Mouse (Mus musculus) T-helper 1 cell (primary cell): Measurements from ENCODE around the gene Wdhd1.

Experiments
- in situ Hi-C: fragments of 300-600 bp; cut with MboI, MseI; formaldehyde crosslinking; loops from one replicate; pipeline ENCODE4 v1.15.1; 2025; ENCODE audit warnings: high pct_unique_total_duplicates

Wdhd1 gene

GRCm38 (mm10) chr14:47281535-47281934 is 4.9 kb upstream of the Wdhd1 start:
- in situ Hi-C loops = loop anchor here (10.0 kb wide), 1 partner anchor 373 kb away; no protein-coding TSS in a partner anchor

DNA sequence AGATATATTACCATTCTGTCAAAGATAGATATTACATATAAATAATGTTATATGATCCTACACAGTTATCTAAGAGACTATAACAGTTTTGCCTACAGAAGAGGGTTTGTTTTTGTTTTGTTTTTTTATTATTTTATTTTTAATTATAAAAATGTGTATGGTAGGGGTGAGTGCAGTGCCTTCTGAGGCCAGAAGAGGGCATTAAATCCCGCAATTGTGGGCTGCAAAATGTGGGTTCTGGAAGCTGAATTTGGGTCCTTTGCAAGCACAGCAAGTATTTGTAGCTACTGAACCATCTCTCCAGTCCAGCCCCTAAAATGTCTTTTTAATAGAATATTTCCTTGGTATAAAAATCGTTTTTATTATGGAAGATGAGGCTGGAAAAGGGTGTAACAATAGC is 2.4 kb upstream of the Wdhd1 start:
- in situ Hi-C loops = loop anchor here (10.0 kb wide), 1 partner anchor 1166 kb away; the partner anchor contains the start of gene Tmem260

DNA sequence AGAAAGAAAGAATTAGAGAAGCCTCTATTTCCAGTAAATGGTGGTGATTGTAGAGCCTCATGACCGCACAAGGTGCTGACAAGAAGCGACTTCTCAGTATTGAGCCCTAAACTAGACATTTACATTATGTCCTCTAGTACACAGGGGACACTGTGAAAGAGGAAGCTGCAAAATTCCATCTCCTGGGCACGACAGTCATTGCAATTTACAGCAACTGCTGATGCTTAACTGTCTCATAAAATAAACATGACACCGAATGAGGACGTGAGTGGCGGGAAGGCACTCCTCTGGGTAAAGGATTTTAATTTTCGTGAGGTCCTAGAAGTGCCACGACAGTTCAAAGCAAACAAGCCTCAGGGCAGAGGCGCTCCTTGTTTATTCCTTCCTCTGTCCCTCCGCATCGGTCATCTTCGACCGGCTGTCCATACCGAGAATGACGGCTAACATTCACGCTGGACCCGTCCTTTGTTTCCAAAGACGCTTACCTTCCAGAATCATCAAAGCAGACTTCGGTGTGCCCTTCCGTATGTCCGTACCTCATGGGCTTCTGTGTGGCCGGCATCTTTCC is 537 bp downstream of the Wdhd1 start:
- in situ Hi-C loops = loop anchor here (10.0 kb wide), 1 partner anchor 1169 kb away; the partner anchor contains the start of gene Tmem260

DNA sequence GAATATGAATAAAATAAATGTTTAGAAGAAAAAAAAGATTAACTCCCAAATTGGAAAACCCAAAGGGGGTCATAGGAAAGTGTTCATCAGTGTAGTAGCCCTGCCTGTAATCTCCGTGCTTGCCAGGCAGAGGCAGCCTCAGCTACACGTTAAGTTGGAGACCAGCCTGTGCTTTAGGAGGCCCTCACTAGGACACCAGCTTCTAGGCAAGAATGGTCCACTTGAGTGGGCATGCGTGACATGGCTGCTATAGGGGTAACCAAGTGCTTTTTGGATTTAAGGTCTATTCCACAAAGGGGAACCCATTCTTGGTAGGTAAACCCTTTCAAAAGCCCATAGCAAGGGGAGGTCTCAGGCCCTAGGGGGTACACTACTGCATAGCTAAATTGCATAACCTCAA is 1.2 kb downstream of the Wdhd1 start:
- in situ Hi-C loops = loop anchor here (10.0 kb wide), 1 partner anchor 1169 kb away; the partner anchor contains the start of gene Tmem260

DNA sequence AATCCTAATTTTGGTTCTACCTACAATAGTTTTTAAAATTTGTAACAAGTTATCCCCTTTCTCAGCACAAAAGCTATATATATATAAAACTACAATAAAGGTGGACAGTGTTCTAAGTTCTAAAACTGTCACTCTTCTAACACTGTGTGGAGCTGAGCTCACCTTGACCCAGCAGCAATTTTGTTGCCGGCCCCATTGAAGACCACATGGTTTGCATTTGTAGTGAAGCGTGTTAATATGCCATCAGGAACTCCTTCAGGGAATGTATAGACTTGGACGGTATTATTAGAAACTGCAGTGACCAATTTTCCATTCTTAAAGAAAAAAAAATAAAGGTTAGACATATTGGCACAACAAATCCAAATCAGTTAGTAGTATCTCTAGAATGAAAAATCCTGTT is 2.9 kb downstream of the Wdhd1 start:
- in situ Hi-C loops = loop anchor here (10.0 to 25.0 kb wide), 2 partner anchors 1171 to 1764 kb away; partner anchors contain the start of gene Tmem260

- in situ Hi-C loops = loop anchor here (10.0 to 25.0 kb wide), 2 partner anchors 1175 to 1768 kb away; partner anchors contain the start of gene Tmem260
Measured at GRCm38 (mm10) chr14:47269706-47270105, 7.0 kb downstream of the Wdhd1 start.

DNA sequence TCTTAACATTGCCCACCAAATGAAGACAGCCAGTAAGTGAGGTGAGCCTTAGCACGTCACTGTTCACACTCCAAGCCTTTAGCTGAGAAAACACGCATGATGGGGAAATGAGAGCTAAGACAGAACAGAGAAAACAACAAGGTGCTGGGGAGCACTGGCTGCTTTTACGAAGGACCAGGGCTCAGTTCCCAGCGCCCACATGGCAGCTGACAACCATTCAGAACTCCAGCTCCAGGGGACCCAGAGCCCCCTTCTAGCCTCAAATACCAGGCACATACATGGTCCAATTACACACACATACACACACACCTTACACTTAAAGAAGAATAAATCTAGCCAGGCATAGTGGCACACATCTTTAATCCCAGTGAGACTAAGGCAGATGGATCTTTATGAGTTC is 7.6 kb downstream of the Wdhd1 start:
- in situ Hi-C loops = loop anchor here (25.0 kb wide), 1 partner anchor 1768 kb away; no protein-coding TSS in a partner anchor

DNA sequence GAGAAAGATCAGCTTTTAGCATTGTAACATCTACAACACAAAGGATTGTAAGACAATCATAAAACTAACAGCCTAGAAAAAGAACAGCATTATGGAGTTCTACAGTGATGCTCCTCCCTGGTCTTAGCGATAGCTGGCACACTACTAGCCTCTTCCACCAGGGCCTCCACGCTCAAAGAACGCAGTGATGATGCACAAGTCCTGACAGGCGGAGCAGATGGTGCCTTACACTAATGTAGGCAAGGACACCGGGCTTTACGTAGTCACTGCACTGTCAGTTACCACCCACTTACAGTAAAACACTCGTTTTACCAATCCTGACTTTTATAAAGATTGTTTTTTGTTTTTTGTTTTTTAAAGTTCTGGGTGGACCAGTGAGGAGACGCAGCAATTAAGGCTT is 10.8 kb downstream of the Wdhd1 start:
- in situ Hi-C loops = loop anchor here (25.0 kb wide), 1 partner anchor 1771 kb away; no protein-coding TSS in a partner anchor

DNA sequence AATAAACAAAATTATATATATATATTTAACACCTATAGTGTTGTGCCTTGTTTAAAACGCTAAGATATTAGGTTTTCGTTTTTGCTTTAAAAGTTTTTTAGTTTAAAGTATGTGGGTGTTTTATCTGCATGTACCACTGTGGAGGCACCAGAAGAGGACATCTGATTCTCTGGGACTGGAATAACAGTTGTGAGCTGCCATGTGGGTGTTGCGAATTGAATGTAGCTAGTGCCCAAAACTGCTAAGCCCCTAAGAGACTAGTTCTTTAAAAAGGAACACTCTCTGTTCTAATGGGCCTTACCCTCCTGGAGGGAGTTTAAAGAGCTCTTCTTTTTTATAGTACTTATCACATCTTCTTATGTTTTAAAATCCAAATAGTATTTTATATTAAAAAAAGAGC is 11.8 kb downstream of the Wdhd1 start:
- in situ Hi-C loops = loop anchor here (25.0 kb wide), 1 partner anchor 1772 kb away; no protein-coding TSS in a partner anchor

GRCm38 (mm10) chr14:47249839-47250238 is 26.8 kb downstream of the Wdhd1 start:
- in situ Hi-C loops = loop anchor here (25.0 kb wide), 1 partner anchor 1787 kb away; no protein-coding TSS in a partner anchor

DNA sequence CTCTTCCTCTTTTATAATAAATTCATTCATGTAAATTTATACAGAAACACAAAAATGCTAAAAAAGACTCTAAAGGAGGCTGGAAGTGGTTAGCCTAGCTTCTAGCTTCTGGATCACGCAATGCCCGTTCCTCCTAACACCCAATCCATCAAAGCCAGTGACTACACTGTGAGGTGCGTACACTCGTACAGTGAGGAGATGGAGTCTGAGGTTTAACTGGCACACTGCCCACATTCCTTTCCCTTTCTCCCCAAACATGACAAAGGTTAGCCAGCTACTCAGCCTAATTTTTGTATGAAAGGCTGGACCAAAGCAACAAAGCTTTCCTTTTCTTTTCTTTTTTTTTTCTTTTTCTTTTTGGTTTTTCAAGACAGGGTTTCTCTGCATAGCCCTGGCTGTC is 33.9 kb downstream of the Wdhd1 start:
- in situ Hi-C loops = no loop called here

- in situ Hi-C loops = no loop called here
Measured at GRCm38 (mm10) chr14:47241046-47241445, 35.6 kb downstream of the Wdhd1 start.

DNA sequence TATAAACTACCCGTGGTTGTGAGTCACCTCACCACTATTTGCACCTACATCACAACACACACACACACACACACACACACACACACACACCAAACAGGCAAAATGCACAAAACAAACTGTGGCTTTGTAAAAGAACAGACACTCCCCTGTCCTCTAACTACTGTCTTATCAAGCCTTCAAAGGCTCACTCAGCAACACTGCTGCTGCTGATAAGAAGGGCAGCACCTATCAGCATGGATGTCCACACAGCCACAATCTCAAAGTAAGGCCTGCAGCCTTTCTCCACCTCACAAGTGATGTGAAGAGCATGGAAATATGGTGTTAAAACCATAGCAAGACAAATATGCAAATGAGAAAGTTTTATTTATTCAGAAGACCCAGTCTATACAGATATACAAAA is 36.1 kb downstream of the Wdhd1 start:
- in situ Hi-C loops = no loop called here

GRCm38 (mm10) chr14:47237286-47237685 is 39.4 kb downstream of the Wdhd1 start:
- in situ Hi-C loops = no loop called here

- in situ Hi-C loops = no loop called here
Measured at GRCm38 (mm10) chr14:47236491-47236890, 40.2 kb downstream of the Wdhd1 start.

DNA sequence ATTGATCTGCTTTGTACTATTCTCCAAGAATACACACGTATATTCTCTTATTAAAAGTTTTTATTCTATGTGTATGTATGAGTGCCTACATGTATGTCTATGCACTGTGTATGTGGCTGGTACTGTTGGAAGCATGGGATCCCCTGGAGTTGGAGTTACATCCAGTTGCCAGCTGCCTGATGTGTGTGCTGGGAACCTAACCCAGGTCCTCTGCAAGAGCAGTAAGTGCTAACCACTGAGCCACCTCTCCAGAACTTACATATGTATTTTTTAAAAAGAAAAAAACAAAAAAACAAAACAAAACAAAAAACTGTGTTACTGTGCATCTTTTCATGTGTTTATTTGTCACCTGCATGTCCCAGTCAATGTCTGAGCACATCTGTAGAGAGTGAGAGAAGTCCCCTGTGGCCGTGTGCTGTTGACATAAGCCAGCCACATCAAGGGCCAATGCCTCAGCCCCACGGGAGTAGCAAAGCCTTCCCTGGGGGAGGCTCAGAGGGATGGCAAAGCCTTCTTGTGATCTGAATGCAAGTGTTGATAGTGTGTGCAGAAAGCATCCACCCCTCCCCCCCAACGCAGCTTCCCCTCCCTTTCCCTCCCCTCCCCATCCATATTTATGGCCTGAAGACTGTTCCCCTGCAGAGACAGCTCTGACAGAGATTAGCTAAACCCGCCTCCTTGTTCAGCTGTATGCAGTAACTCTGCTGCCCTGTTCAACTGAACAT is 42.0 kb downstream of the Wdhd1 start:
- in situ Hi-C loops = no loop called here

DNA sequence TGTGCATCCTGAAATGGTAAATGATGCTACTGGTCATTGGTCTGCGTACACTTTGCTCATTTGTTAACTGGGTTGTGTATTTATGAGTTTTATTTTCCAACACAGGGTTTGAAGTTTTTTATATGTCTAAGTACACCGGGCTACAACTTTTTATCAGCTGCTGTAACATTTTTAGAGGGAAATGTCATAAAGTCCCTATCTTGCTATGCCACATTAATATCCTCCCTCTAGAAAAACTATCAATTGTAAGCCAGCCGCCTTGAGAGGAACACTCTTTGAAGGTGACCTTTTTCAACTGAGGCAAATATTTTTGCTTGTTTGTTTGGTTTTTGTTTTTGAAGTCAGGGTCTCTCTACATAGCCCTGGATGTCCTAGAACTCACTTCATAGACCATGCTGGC is 42.6 kb downstream of the Wdhd1 start:
- in situ Hi-C loops = no loop called here

- in situ Hi-C loops = no loop called here
Measured at GRCm38 (mm10) chr14:47233602-47234001, 43.1 kb downstream of the Wdhd1 start.

- in situ Hi-C loops = no loop called here
Measured at GRCm38 (mm10) chr14:47229796-47230376, 46.8 kb downstream of the Wdhd1 start.

DNA sequence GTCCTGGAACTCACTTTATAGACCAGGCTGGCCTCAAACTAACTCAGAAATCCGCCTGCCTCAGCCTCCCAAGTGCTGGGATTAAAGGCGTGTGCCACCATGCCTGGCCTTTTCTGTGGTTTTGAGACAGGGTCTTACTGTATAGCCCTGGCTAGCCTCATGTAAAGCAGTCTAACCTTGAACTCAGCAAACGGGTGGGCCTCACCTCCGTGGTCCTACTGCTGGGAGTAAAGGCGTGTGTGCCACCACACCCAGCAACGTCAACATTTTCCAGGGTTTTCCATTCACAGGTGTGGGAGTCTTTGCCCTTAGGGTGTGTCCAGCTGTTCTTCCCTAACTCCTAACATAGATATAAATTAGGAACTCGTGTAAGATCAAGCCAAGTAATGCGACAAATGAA is 50.7 kb downstream of the Wdhd1 start:
- in situ Hi-C loops = no loop called here

DNA sequence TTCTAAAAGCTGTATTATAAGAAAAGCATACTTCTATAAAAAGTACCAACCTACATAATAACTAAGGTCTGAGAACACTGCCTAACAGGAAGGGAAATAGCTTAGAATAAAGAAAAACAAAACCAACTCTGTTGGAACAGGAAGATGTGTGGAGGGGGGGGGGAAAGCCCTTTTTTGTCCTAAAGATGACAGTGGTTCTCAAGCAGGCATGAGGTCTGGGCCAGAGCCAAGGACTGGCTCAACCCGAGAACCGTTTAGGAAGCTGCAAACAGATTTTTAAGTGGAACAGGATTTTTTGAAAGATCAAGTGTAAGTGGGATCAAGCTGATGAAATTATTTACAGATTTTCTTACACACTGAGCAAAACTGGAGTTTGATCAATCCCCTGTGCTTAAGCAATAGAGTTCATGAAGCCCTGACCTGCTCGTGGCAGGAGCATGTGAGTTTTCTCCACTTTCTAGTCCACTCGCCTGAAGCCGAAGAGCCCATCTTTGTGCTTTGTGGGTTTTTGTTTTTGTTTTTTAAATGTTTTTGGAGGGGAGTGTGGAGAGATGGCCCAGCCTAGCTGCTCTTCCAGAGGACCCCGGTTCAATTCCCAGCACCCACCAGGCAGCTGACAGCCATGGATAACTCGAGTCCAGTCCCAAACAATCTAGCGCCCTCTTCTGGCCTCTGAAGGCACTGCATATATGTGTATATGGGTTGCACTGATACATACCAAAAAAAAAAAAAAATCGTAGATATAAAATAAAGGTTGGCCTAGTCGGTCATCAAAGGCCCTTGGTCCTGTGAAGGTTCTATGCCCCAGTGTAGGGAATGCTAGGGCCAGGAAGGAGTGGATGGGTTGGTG is 52.0 kb downstream of the Wdhd1 start:
- in situ Hi-C loops = no loop called here
